Mouse (Mus musculus) lung, postnatal 0 days (tissue): ENCODE measurements around the gene Rhpn2.

Experiments used
- CTCF ChIP-seq: IDR thresholded peaks from 2 replicates; pipeline ENCODE4 v1.5.1; 2016; ENCODE audit warnings: antibody characterized with exemption, mild to moderate bottlenecking
- EP300 ChIP-seq: IDR thresholded peaks from 2 replicates; pipeline ENCODE4 v1.6.1; 2016; ENCODE audit warnings: antibody characterized with exemption, mild to moderate bottlenecking, control low read depth

- TF ChIP-seq CTCF (no peak), EP300 (no peak)
Observed at GRCm38 (mm10) chr7:35351155-35351554, 17.2 kb downstream of the Rhpn2 start.
